ENCODE assay signal across 8 mouse cellular contexts in genomic region chr9:20794108-20794806, GRCm38 (mm10). TPM values are rescaled to one million over a fixed set of nuclear protein-coding genes. Genes with fewer than 3 reads are reported as not detected.
DNase-seq lines count a peak whose midpoint lies in the region; ATAC-seq and TF ChIP-seq lines count a peak whose summit lies in the region.

No protein-coding gene starts in this region.

- TF ChIP-seq CTCF in forebrain, postnatal 0 days (IDR thresholded peaks at IDR 0.05; ENCODE audit: low read depth) = no peak

- no peaks in the 10 kb centered on the region for H3K36me3 ChIP-seq in forebrain, postnatal 0 days (ENCODE audit: insufficient read depth)
- no peaks in the 10 kb centered on the region for H3K36me3 ChIP-seq in lung, embryonic 15.5 days

- H3K27ac ChIP-seq in forebrain, postnatal 0 days (ENCODE audit: low read depth, low read length) = no peak overlapping the region
- H3K27ac ChIP-seq in lung, embryonic 15.5 days = peak overlapping the region; percentile 24; the same call in 1 of the 2 replicates

- H3K4me1 ChIP-seq in forebrain, postnatal 0 days (ENCODE audit: insufficient read depth) = no peaks in the 10 kb centered on the region
- peaks cover 6% of the 10 kb centered on the region for H3K4me1 ChIP-seq in lung, embryonic 15.5 days

- peak; percentile 96 for ATAC-seq in forebrain, postnatal 0 days
- peak; percentile 69 for ATAC-seq in lung, embryonic 15.5 days (ENCODE audit: borderline replicate concordance, extremely low read depth, low FRiP score, low TSS enrichment)

- no peak overlapping the region for H3K9ac ChIP-seq in forebrain, postnatal 0 days
- no peak overlapping the region for H3K9ac ChIP-seq in lung, embryonic 15.5 days

- WGBS in forebrain, postnatal 0 days = 22% methylated on average over 7 of the region's 7 CpGs
- 19% methylated on average over 7 of the region's 7 CpGs for WGBS in lung, embryonic 15.5 days

- peak; percentile 71 for DNase-seq in 3T3-L1 (ENCODE audit: low read depth, low spot score)
- DNase-seq in adrenal gland, postnatal 36 days = peak; percentile 19 to 37
- DNase-seq in forebrain, postnatal 0 days = peak; percentile 64
- DNase-seq in heart, postnatal 36 days = peak; percentile 50 to 62
- peak; percentile 18 to 39 for DNase-seq in kidney, postnatal 36 days
- peak; percentile 74 for DNase-seq in skeletal muscle tissue, adult 2 months (ENCODE audit: low read depth, low spot score)
- no peak for DNase-seq in natural killer cell, adult 2 months (ENCODE audit: low spot score in 2 of 2)

- H3K4me2 ChIP-seq in forebrain, postnatal 0 days (ENCODE audit: low read depth) = no peak overlapping the region
- H3K4me2 ChIP-seq in lung, embryonic 15.5 days = no peak overlapping the region

- H3K4me3 ChIP-seq in forebrain, postnatal 0 days (ENCODE audit: low read depth, low read length) = no peak overlapping the region
- no peak overlapping the region for H3K4me3 ChIP-seq in lung, embryonic 15.5 days

- H3K27me3 ChIP-seq in forebrain, postnatal 0 days (ENCODE audit: insufficient read depth, low read length) = no peaks in the 10 kb centered on the region
- H3K27me3 ChIP-seq in lung, embryonic 15.5 days = no peaks in the 10 kb centered on the region

- H3K9me3 ChIP-seq in forebrain, postnatal 0 days (ENCODE audit: low read length) = no peaks in the 10 kb centered on the region
- no peaks in the 10 kb centered on the region for H3K9me3 ChIP-seq in lung, embryonic 15.5 days

- intact Hi-C loops in heart, postnatal 36 days (cut with DNase I) = no loop called here

RNA-seq across cellular contexts. Expression of gene Col5a3, which starts 20.6 kb away (rescaled TPM):
- total RNA-seq in adrenal gland, postnatal 36 days (2021) = 100 to 1,000 TPM; 187 to 205 TPM
- 1.2 and 3.7 TPM in 2 replicates for total RNA-seq in forebrain, postnatal 0 days (2014; rRNA removed)
- polyA plus RNA-seq in forebrain, postnatal 0 days (2015; fragmentation: Nextera tagmentation; extraction: Ambion mirVana) = 0.40 TPM in 2 replicates
- total RNA-seq in heart, postnatal 36 days (2021) = 10 to 100 TPM; 17.2 to 22.0 TPM
- 0.99 and 1.4 TPM in 2 replicates for polyA plus RNA-seq in lung, embryonic 15.5 days (2015; fragmentation: Nextera tagmentation; extraction: Ambion mirVana)

RNA-seq across cellular contexts. Expression of gene Rdh8, which starts 24.0 kb away (rescaled TPM):
- total RNA-seq in adrenal gland, postnatal 36 days (2021) = not detected
- total RNA-seq in forebrain, postnatal 0 days (2014; rRNA removed) = not detected in 2 replicates
- not detected in 2 replicates for polyA plus RNA-seq in forebrain, postnatal 0 days (2015; fragmentation: Nextera tagmentation; extraction: Ambion mirVana)
- total RNA-seq in heart, postnatal 36 days (2021) = not detected
- not detected in 2 replicates for polyA plus RNA-seq in lung, embryonic 15.5 days (2015; fragmentation: Nextera tagmentation; extraction: Ambion mirVana)

RNA-seq across cellular contexts. Expression of gene Olfm2, which starts 48.1 kb away (rescaled TPM):
- under 1 TPM; 0.79 TPM for total RNA-seq in adrenal gland, postnatal 36 days (2021)
- 251 and 263 TPM in 2 replicates for total RNA-seq in forebrain, postnatal 0 days (2014; rRNA removed)
- polyA plus RNA-seq in forebrain, postnatal 0 days (2015; fragmentation: Nextera tagmentation; extraction: Ambion mirVana) = 210 and 249 TPM in 2 replicates
- total RNA-seq in heart, postnatal 36 days (2021) = under 1 TPM; 0.19 to 0.31 TPM
- 2.7 and 2.8 TPM in 2 replicates for polyA plus RNA-seq in lung, embryonic 15.5 days (2015; fragmentation: Nextera tagmentation; extraction: Ambion mirVana)

Comparison
In these comparisons a context has a peak if more than half of its experiments do, and no peak if none do; other contexts are left out.
1. DNase-seq: peak in 3T3-L1 (single experiment), adrenal gland, postnatal 36 days (2 of 2), forebrain, postnatal 0 days (single experiment), heart, postnatal 36 days (2 of 2), kidney, postnatal 36 days (2 of 2) and skeletal muscle tissue, adult 2 months (single experiment); none in natural killer cell, adult 2 months (0 of 2).
2. RNA of gene Col5a3, which starts 20.6 kb away (total RNA-seq): 187 to 205 TPM in adrenal gland, postnatal 36 days; 17.2 to 22.0 TPM in heart, postnatal 36 days and 1.2 to 3.7 TPM in forebrain, postnatal 0 days; every median in the first group is over 4 times any median in the second.
3. RNA of gene Olfm2, which starts 48.1 kb away (total RNA-seq): 251 to 263 TPM in forebrain, postnatal 0 days; 0.79 TPM in adrenal gland, postnatal 36 days and 0.19 to 0.31 TPM in heart, postnatal 36 days; every median in the first group is over 100 times any median in the second.